Mouse (Mus musculus): ENCODE data around the gene Pip4k2c. TPM values are rescaled to one million over a fixed set of nuclear protein-coding genes. Genes with fewer than 3 reads are reported as not detected.

Pip4k2c gene
- polyA plus RNA-seq, 1 experiment from 2014 or later = 18.4 TPM

DNA sequence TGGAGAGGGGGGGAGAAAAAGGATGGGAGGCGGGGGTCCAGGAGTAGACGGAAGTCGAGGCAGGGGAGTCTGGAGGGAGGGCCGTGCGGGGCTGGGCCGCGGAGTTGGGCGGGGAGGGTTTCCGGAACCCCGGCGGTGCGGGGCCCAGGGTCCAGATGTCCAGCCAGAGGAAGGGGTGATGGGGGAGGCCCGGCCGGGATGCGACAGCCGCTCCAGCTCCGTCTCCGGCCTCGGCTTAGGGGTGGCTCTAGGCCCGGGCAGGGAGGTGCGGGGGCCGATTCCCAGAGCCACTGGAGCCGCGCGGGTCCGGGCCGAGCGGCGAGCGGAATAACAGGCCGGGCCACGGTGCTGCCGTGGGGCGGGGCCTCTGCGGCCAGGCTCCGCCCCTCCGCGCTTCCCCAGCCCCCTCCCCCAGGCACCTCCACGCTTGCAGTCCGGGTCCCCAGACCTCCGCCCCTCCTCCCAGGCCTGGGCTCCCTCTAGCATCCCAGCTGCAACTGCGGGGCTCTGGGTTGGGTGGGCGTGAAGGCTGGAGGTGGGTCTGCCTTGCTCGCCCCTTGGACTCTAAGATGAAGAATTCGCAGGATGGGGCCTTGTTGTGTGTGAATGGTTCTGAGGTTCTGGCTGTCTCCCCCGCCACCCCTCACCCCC lies 22.8 kb downstream of the Pip4k2c start:
- Histone ChIP-seq H3K4me1 (ENCODE audit: control insufficient read depth, insufficient read depth, low read length) (peaks cover 18% of the 10 kb centered on the region), H3K4me3 (ENCODE audit: low read depth, low read length) (peak overlapping the region; percentile 67), H3K4me2 (ENCODE audit: low read length) (peak overlapping the region; percentile 93), H3K27ac (ENCODE audit: low read length) (peak overlapping the region; percentile 58), H3K36me3 (ENCODE audit: control insufficient read depth, insufficient read depth, low read length) (peaks cover 14% of the 10 kb centered on the region), H3K9ac (ENCODE audit: low read depth, low read length) (peak overlapping the region; percentile 86), H3K27me3 (ENCODE audit: control insufficient read depth, insufficient read depth, low read depth, low read length) (no peaks in the 10 kb centered on the region), H3K9me3 (replicated peaks; ENCODE audit: control insufficient read depth, low read length, poor library complexity, severe bottlenecking) (no peaks in the 10 kb centered on the region)
- ATAC-seq = peak; percentile 73
- WGBS = 0% methylated on average over 41 of the region's 46 CpGs

GRCm38 (mm10) chr10:127188079-127188453 lies 23.3 kb downstream of the Pip4k2c start:
- Histone ChIP-seq H3K36me3 (ENCODE audit: control insufficient read depth, insufficient read depth, low read length) (peaks cover 14% of the 10 kb centered on the region), H3K4me2 (ENCODE audit: low read length) (peak overlapping the region; percentile 93), H3K27me3 (ENCODE audit: control insufficient read depth, insufficient read depth, low read depth, low read length) (no peaks in the 10 kb centered on the region), H3K4me3 (ENCODE audit: low read depth, low read length) (peak overlapping the region; percentile 67), H3K9ac (ENCODE audit: low read depth, low read length) (peak overlapping the region; percentile 86), H3K9me3 (replicated peaks; ENCODE audit: control insufficient read depth, low read length, poor library complexity, severe bottlenecking) (no peaks in the 10 kb centered on the region), H3K27ac (ENCODE audit: low read length) (peak overlapping the region; percentile 39; the same call in 1 of the 2 replicates), H3K4me1 (ENCODE audit: control insufficient read depth, insufficient read depth, low read length) (peaks cover 22% of the 10 kb centered on the region)
- no peak for ATAC-seq
- 0% methylated on average over 15 of the region's 21 CpGs for WGBS

GRCm38 (mm10) chr10:127187371-127188078 lies 23.9 kb downstream of the Pip4k2c start:
- ATAC-seq = no peak
- H3K9me3 ChIP-seq (replicated peaks; ENCODE audit: control insufficient read depth, low read length, poor library complexity, severe bottlenecking) = no peaks in the 10 kb centered on the region
- peaks cover 22% of the 10 kb centered on the region for H3K4me1 ChIP-seq (ENCODE audit: control insufficient read depth, insufficient read depth, low read length)
- no peaks in the 10 kb centered on the region for H3K27me3 ChIP-seq (ENCODE audit: control insufficient read depth, insufficient read depth, low read depth, low read length)
- H3K9ac ChIP-seq (ENCODE audit: low read depth, low read length) = peak overlapping the region; percentile 86
- no peak overlapping the region for H3K27ac ChIP-seq (ENCODE audit: low read length)
- H3K4me3 ChIP-seq (ENCODE audit: low read depth, low read length) = peak overlapping the region; percentile 67
- 35% methylated on average over 10 of the region's 10 CpGs for WGBS
- H3K4me2 ChIP-seq (ENCODE audit: low read length) = peak overlapping the region; percentile 93
- peaks cover 10% of the 10 kb centered on the region for H3K36me3 ChIP-seq (ENCODE audit: control insufficient read depth, insufficient read depth, low read length)

- no peak overlapping the region for H3K9ac ChIP-seq (ENCODE audit: low read depth, low read length)
- no peak overlapping the region for H3K4me3 ChIP-seq (ENCODE audit: low read depth, low read length)
- no peak overlapping the region for H3K27ac ChIP-seq (ENCODE audit: low read length)
- no peaks in the 10 kb centered on the region for H3K9me3 ChIP-seq (replicated peaks; ENCODE audit: control insufficient read depth, low read length, poor library complexity, severe bottlenecking)
- H3K27me3 ChIP-seq (ENCODE audit: control insufficient read depth, insufficient read depth, low read depth, low read length) = no peaks in the 10 kb centered on the region
- peaks cover 6% of the 10 kb centered on the region for H3K36me3 ChIP-seq (ENCODE audit: control insufficient read depth, insufficient read depth, low read length)
- 86% methylated on average over 1 of the region's 1 CpGs for WGBS
- no peak for ATAC-seq
- H3K4me1 ChIP-seq (ENCODE audit: control insufficient read depth, insufficient read depth, low read length) = peaks cover 22% of the 10 kb centered on the region
- no peak overlapping the region for H3K4me2 ChIP-seq (ENCODE audit: low read length)
Measured at GRCm38 (mm10) chr10:127186451-127186850, 24.9 kb downstream of the Pip4k2c start.

GRCm38 (mm10) chr10:127185506-127185905 lies 25.9 kb downstream of the Pip4k2c start:
- ATAC-seq = no peak
- 87% methylated on average over 15 of the region's 15 CpGs for WGBS
- no peak overlapping the region for H3K4me2 ChIP-seq (ENCODE audit: low read length)

DNA sequence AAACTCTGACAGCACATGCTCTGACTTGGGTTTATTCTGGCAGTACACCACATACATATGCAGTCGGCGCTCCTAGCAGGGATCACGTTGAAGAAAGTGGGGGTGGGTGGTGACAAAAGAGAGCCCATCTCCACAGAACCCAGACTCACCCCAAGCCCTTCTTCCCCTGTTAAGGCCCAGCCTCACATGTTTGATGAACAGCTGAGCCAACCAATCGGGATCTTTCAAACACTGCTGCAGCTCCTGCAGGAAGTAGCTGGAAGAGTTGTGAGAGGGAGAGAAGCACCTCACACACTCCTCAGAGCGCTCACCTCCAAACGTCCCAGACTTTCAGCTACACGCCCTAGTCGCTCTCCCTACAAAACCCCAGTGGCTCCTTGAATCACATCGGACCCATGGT lies 26.3 kb downstream of the Pip4k2c start:
- H3K4me1 ChIP-seq (ENCODE audit: control insufficient read depth, insufficient read depth, low read length) = peaks cover 24% of the 10 kb centered on the region
- no peaks in the 10 kb centered on the region for H3K36me3 ChIP-seq (ENCODE audit: control insufficient read depth, insufficient read depth, low read length)
- ATAC-seq = no peak
- H3K4me2 ChIP-seq (ENCODE audit: low read length) = no peak overlapping the region
- WGBS = 68% methylated on average over 9 of the region's 9 CpGs
- no peak overlapping the region for H3K4me3 ChIP-seq (ENCODE audit: low read depth, low read length)
- H3K27me3 ChIP-seq (ENCODE audit: control insufficient read depth, insufficient read depth, low read depth, low read length) = peaks cover 2% of the 10 kb centered on the region; the same call in 1 of the 2 replicates
- H3K9ac ChIP-seq (ENCODE audit: low read depth, low read length) = no peak overlapping the region
- H3K27ac ChIP-seq (ENCODE audit: low read length) = no peak overlapping the region
- no peaks in the 10 kb centered on the region for H3K9me3 ChIP-seq (replicated peaks; ENCODE audit: control insufficient read depth, low read length, poor library complexity, severe bottlenecking)

More at GRCm38 (mm10) chr10:127185506-127185905, 25.9 kb downstream of the Pip4k2c start:
- Histone ChIP-seq H3K9me3 (replicated peaks; ENCODE audit: control insufficient read depth, low read length, poor library complexity, severe bottlenecking) (no peaks in the 10 kb centered on the region), H3K9ac (ENCODE audit: low read depth, low read length) (no peak overlapping the region), H3K4me3 (ENCODE audit: low read depth, low read length) (no peak overlapping the region), H3K36me3 (ENCODE audit: control insufficient read depth, insufficient read depth, low read length) (no peaks in the 10 kb centered on the region), H3K27ac (ENCODE audit: low read length) (no peak overlapping the region), H3K27me3 (ENCODE audit: control insufficient read depth, insufficient read depth, low read depth, low read length) (no peaks in the 10 kb centered on the region; the same call in 1 of the 2 replicates), H3K4me1 (ENCODE audit: control insufficient read depth, insufficient read depth, low read length) (peaks cover 22% of the 10 kb centered on the region)

DNA sequence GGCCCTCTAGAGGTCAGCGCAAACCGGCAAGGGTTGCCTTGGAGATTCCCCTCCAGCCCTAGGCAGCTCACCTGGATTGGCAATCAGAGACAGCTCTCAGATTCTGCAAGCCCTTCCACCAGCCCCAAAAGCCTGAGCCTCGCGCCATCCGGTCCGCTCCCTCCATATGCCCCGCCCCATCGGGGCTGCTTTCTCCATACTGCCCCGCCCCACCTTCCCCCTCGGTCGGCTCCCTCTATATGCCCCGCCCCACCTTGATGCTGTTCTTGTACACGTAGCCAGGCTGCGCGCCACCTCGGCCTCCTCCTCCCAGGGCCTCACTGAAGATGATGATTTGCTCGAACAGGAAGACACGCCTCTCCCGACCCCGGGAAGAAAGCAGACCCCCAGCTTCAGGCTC lies 27.6 kb downstream of the Pip4k2c start:
- H3K27me3 ChIP-seq (ENCODE audit: control insufficient read depth, insufficient read depth, low read depth, low read length) = peaks cover 14% of the 10 kb centered on the region
- H3K4me2 ChIP-seq (ENCODE audit: low read length) = peak overlapping the region; percentile 29
- H3K36me3 ChIP-seq (ENCODE audit: control insufficient read depth, insufficient read depth, low read length) = no peaks in the 10 kb centered on the region
- H3K27ac ChIP-seq (ENCODE audit: low read length) = no peak overlapping the region
- WGBS = 16% methylated on average over 20 of the region's 20 CpGs
- peak overlapping the region; percentile 24; the same call in 1 of the 2 replicates for H3K9ac ChIP-seq (ENCODE audit: low read depth, low read length)
- peaks cover 19% of the 10 kb centered on the region for H3K4me1 ChIP-seq (ENCODE audit: control insufficient read depth, insufficient read depth, low read length)
- ATAC-seq = no peak
- no peak overlapping the region for H3K4me3 ChIP-seq (ENCODE audit: low read depth, low read length)
- no peaks in the 10 kb centered on the region for H3K9me3 ChIP-seq (replicated peaks; ENCODE audit: control insufficient read depth, low read length, poor library complexity, severe bottlenecking)

GRCm38 (mm10) chr10:127182624-127183023 lies 28.8 kb downstream of the Pip4k2c start:
- Histone ChIP-seq H3K36me3 (ENCODE audit: control insufficient read depth, insufficient read depth, low read length) (no peaks in the 10 kb centered on the region), H3K4me3 (ENCODE audit: low read depth, low read length) (no peak overlapping the region), H3K4me2 (ENCODE audit: low read length) (no peak overlapping the region), H3K27me3 (ENCODE audit: control insufficient read depth, insufficient read depth, low read depth, low read length) (peaks cover 18% of the 10 kb centered on the region), H3K4me1 (ENCODE audit: control insufficient read depth, insufficient read depth, low read length) (peaks cover 19% of the 10 kb centered on the region), H3K27ac (ENCODE audit: low read length) (no peak overlapping the region), H3K9ac (ENCODE audit: low read depth, low read length) (no peak overlapping the region), H3K9me3 (replicated peaks; ENCODE audit: control insufficient read depth, low read length, poor library complexity, severe bottlenecking) (no peaks in the 10 kb centered on the region)
- no peak for ATAC-seq
- 84% methylated on average over 4 of the region's 4 CpGs for WGBS

- Histone ChIP-seq H3K27ac (ENCODE audit: low read length) (no peak overlapping the region), H3K27me3 (ENCODE audit: control insufficient read depth, insufficient read depth, low read depth, low read length) (peaks cover 26% of the 10 kb centered on the region), H3K4me2 (ENCODE audit: low read length) (no peak overlapping the region), H3K4me3 (ENCODE audit: low read depth, low read length) (no peak overlapping the region), H3K36me3 (ENCODE audit: control insufficient read depth, insufficient read depth, low read length) (no peaks in the 10 kb centered on the region), H3K4me1 (ENCODE audit: control insufficient read depth, insufficient read depth, low read length) (peaks cover 16% of the 10 kb centered on the region), H3K9ac (ENCODE audit: low read depth, low read length) (no peak overlapping the region), H3K9me3 (replicated peaks; ENCODE audit: control insufficient read depth, low read length, poor library complexity, severe bottlenecking) (no peaks in the 10 kb centered on the region)
- ATAC-seq = no peak
- WGBS = 65% methylated on average over 6 of the region's 6 CpGs
Measured at GRCm38 (mm10) chr10:127181566-127181965, 29.8 kb downstream of the Pip4k2c start.

Measured in midbrain, embryonic 16.5 days (tissue).